Mouse (Mus musculus) lung, postnatal 0 days (tissue): ENCODE data around the gene Usp3. TPM values are rescaled to one million over a fixed set of nuclear protein-coding genes. Genes with fewer than 3 reads are reported as not detected.

Source experiments
- ATAC-seq: fragments of 200-750 bp; cut with Nextera tagmentation; 2 replicates; pipeline ENCODE4 v1.8.0; 2017; ENCODE audit warnings: moderate library complexity
- DNase-seq: peaks from one replicate; pipeline ENCODE4 v3.0.0-alpha.2; 2016; ENCODE audit warnings: low spot score
- H3K27ac ChIP-seq: fragments of 300-500 bp; sonication (generic); 2 replicates; pipeline ENCODE4 v1.5.1; 2014; ENCODE audit warnings: antibody characterized with exemption, mild to moderate bottlenecking, low read length, mixed read lengths
- H3K27me3 ChIP-seq: fragments of 300-500 bp; sonication (generic); replicated peaks from 2 replicates; pipeline ENCODE4 v1.6.1; 2014; ENCODE audit warnings: low read length, mixed read lengths; ENCODE audit not compliant: insufficient read depth
- H3K36me3 ChIP-seq: fragments of 300-500 bp; sonication (generic); 2 replicates; pipeline ENCODE4 v1.6.1; 2014; ENCODE audit warnings: low read length, mixed read lengths; ENCODE audit not compliant: insufficient read depth
- H3K4me1 ChIP-seq: fragments of 300-500 bp; sonication (generic); 2 replicates; pipeline ENCODE4 v1.6.1; 2014; ENCODE audit warnings: antibody characterized with exemption, low read depth, low read length, mixed read lengths; ENCODE audit not compliant: insufficient read depth
- H3K4me2 ChIP-seq: fragments of 300-500 bp; sonication (generic); replicated peaks from 2 replicates; pipeline ENCODE4 v1.6.1; 2014; ENCODE audit warnings: low read depth, mild to moderate bottlenecking, low read length, moderate library complexity, mixed read lengths
- H3K4me3 ChIP-seq: fragments of 300-500 bp; sonication (generic); 2 replicates; pipeline ENCODE4 v1.5.1; 2014; ENCODE audit warnings: low read depth, low read length
- H3K9ac ChIP-seq: fragments of 300-500 bp; sonication (generic); replicated peaks from 2 replicates; pipeline ENCODE4 v1.6.1; 2014; ENCODE audit warnings: low read depth, mild to moderate bottlenecking
- H3K9me3 ChIP-seq: fragments of 300-500 bp; sonication (generic); 2 replicates; pipeline ENCODE4 v1.6.1; 2016; ENCODE audit warnings: low read length, mixed read lengths
- CTCF ChIP-seq: IDR thresholded peaks from 2 replicates; pipeline ENCODE4 v1.5.1; 2016; ENCODE audit warnings: antibody characterized with exemption, mild to moderate bottlenecking
- EP300 ChIP-seq: IDR thresholded peaks from 2 replicates; pipeline ENCODE4 v1.6.1; 2016; ENCODE audit warnings: antibody characterized with exemption, mild to moderate bottlenecking, control low read depth
- WGBS: fragments of 180-500 bp; shearing (Covaris S2); extraction: QIAGEN DNeasy Blood & Tissue Kit; methylation state at CpG from one replicate; pipeline ENCODE4 v1.1.7; 2014; 5-methylcytosine and 5-hydroxymethylcytosine counted together
- polyA plus RNA-seq: library from polyadenylated mRNA; unstranded; fragments of >200 nt; fragmentation: Nextera tagmentation; extraction: Ambion mirVana; gene quantifications from 2 replicates; pipeline ENCODE4 v1.2.1, GENCODE M21; 2015

The Usp3 gene
- polyA plus RNA-seq, 1 experiment from 2014 or later, result 45.9 TPM

DNA sequence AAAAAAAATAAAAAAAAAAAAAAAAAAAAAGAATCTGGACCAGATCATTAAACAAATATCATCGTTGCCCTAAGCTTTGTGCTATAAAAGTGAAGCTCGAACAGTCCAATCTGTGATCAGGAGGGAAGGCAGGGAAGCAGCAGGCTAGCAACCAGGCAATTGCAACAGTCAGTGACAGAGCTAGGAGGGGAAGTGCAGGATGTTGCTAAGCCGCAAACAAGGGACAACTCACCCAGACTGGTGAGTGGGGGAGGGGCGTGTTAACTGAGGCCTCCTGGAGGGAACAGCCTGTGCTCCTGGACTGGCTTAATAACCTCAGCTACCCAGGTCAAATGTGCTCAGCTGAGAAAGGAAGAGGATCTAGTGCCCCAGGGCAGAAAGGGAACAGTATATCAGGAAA, 6.6 kb upstream of the Usp3 start:
- Histone ChIP-seq H3K27me3 (no peaks in the 10 kb centered on the region), H3K4me2 (no peak overlapping the region), H3K4me1 (no peaks in the 10 kb centered on the region), H3K4me3 (no peak overlapping the region), H3K9ac (no peak overlapping the region), H3K9me3 (no peaks in the 10 kb centered on the region), H3K36me3 (no peaks in the 10 kb centered on the region), H3K27ac (no peak overlapping the region)
- ATAC-seq, result peak; percentile 68
- 25% methylated on average over 4 of the region's 4 CpGs for WGBS
- TF ChIP-seq CTCF (no peak), EP300 (no peak)
- peak; percentile 74 for DNase-seq

DNA sequence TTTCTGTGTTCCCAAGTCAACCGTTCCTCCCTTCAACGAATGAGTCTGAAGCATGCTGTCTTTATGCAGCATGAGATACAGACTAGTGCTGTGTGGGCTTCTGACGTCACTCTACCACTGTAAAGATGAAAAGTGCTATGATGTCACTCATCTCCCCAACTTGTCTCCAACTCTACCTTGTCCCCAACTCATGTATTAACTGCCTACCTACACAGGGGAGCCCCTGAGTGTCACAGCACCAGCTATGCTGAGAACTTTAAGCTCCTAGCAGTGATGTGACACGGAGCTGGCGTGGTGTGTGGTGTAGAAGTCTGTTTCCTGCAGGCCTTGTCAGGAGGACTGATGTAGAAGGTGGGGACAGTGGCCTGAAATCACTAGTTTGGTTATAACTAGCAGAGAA, 5.7 kb upstream of the Usp3 start:
- no peak overlapping the region for H3K4me3 ChIP-seq
- H3K9ac ChIP-seq, result no peak overlapping the region
- peaks cover 7% of the 10 kb centered on the region; the same call in 1 of the 2 replicates for H3K4me1 ChIP-seq
- no peak overlapping the region for H3K4me2 ChIP-seq
- WGBS, result 59% methylated on average over 5 of the region's 5 CpGs
- no peaks in the 10 kb centered on the region for H3K27me3 ChIP-seq
- TF ChIP-seq CTCF (no peak), EP300 (no peak)
- H3K27ac ChIP-seq, result no peak overlapping the region
- no peaks in the 10 kb centered on the region for H3K9me3 ChIP-seq
- DNase-seq (no peak), ATAC-seq (no peak)
- no peaks in the 10 kb centered on the region for H3K36me3 ChIP-seq

DNA sequence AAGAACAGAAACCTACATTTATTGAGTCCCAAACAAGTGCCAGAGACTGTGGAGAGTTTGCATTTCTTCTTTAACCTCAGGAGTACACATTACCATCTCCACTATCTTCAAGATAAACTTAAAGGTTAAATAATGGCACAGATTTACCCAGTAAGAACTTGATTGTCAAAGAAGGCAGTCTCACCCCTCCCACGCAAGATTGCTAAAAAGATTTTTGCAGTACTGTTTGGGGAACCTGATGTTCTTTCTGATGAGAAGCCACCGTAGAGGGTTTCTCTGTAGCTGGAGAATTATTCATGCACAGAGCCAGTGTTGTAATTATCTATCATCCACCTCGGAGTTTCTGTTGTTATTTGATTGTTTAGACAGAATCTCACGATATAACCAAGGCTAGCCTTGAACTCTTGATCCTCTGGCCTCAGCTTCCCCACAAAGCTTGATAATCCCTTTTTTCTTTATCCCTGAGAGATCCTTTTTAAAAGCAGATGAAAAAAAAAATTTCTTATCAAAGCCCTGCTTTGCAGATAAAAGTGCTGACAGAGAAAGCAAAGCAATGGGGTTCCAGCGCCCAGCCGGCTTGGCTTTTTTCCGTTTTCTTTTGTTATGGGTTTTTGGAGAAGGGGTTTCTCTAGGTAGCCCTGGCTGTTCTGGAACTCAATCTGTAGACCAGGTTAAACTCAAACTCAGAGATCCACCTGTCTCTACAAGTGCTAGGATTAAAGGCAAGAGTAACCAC, 4.7 kb upstream of the Usp3 start:
- no peak overlapping the region for H3K9ac ChIP-seq
- H3K27ac ChIP-seq, result no peak overlapping the region
- no peaks in the 10 kb centered on the region for H3K36me3 ChIP-seq
- no peaks in the 10 kb centered on the region for H3K27me3 ChIP-seq
- 43% methylated on average over 7 of the region's 7 CpGs for WGBS
- TF ChIP-seq CTCF (no peak), EP300 (no peak)
- no peak overlapping the region for H3K4me3 ChIP-seq
- ATAC-seq (no peak), DNase-seq (no peak)
- peaks cover 7% of the 10 kb centered on the region; the same call in 1 of the 2 replicates for H3K4me1 ChIP-seq
- H3K4me2 ChIP-seq, result no peak overlapping the region
- no peaks in the 10 kb centered on the region for H3K9me3 ChIP-seq

DNA sequence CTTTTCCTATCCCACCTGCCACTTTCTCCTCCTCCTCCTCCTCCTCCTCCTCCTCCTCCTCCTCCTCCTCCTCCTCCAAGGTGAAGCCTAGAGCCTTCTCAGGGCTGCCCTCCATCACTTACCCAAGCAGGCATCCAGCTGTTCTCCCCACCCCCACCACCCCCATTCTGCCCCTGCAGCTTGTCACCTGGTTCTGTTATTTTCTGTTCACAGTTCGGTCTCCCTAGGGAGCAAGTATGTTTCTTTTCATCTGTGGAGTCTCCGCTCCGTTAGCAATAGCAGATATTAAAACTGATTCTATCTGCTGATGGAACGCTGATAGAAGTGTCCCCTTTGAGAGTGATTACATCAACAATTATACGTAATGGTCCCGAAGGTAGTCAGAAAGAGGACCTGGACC, 4.1 kb upstream of the Usp3 start:
- H3K9me3 ChIP-seq, result no peaks in the 10 kb centered on the region
- WGBS, result 38% methylated on average over 6 of the region's 6 CpGs
- TF ChIP-seq EP300, result no peak
- no peak for TF ChIP-seq CTCF

DNA sequence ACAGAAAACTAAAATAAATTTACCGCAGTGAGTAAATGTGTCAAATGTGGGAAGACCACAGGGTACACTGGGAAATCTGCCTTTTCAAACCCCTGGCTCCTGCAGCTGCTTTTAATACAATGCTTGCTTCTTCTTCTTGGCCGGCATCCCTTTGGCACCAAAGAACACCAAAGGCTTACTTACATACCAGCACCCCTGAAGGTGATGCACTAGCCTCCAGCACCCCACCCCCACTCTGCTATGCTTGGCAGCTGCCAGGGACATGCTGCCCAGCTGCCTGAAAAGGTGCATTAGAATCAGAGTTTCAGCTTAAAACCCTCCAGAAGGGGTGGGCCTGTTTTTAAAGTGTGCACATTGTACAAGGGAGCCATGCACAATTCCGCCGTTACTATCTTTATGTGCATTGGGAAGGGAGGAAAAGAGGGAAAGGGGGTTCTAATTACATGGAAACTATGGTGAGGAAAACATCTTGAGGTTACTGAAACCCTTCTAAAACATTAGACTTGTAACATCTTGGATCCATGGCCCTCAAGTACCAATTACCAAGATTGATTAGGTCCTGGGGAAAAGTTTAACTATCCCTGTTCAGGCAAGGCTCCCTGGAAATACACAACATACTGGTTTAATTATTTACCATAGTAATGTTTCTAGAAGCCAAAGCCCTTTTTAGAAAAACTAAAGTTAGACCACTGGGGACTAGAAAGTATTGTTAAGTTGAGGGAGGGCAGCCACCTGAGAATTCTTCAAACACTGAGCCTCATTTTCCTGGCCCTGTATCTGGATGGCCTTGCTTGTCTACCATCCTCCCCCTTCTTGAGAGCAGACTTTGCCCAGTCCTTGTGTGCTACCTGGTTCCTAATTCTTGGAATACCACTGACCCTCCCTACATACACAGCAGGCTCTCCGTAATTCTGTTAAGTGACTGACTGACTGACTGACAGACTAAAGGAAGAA, 3.1 kb upstream of the Usp3 start:
- Histone ChIP-seq H3K9me3 (no peaks in the 10 kb centered on the region), H3K27me3 (no peaks in the 10 kb centered on the region), H3K27ac (0 out of 2 replicates have a peak overlapping the region, but pooled peaks have one; percentile 20), H3K4me1 (peaks cover 13% of the 10 kb centered on the region; the same call in 1 of the 2 replicates), H3K4me3 (no peak overlapping the region), H3K4me2 (no peak overlapping the region), H3K36me3 (no peaks in the 10 kb centered on the region), H3K9ac (no peak overlapping the region)
- TF ChIP-seq EP300, result no peak
- no peak for TF ChIP-seq CTCF
- 55% methylated on average over 5 of the region's 5 CpGs for WGBS
- ATAC-seq (no peak), DNase-seq (no peak)

More for the DNA sequence above, 4.1 kb upstream of the Usp3 start:
- no peak for DNase-seq
- Histone ChIP-seq H3K9ac (no peak overlapping the region), H3K4me3 (no peak overlapping the region), H3K27me3 (no peaks in the 10 kb centered on the region), H3K4me1 (peaks cover 7% of the 10 kb centered on the region; the same call in 1 of the 2 replicates), H3K4me2 (no peak overlapping the region), H3K27ac (no peak overlapping the region), H3K36me3 (no peaks in the 10 kb centered on the region)
- no peak for ATAC-seq

DNA sequence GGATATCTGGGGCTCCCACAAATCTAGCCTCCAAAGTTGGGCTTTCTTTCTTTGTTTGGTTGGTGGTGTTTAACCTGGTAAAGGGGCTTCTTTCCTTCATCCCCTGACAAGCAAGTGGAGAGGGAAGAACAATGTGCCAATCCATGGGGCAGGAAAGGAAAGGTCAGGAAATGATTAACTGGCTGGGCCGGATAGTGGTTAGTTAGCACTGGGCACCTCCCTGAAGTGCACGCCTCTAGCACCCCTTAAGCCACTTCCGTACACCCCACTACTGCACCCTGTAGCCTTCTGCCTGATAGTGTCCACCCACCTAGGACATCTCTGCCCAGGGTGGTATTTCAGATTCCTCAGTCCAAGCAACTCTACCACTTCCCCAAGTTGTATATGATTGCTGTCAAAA, 1.1 kb upstream of the Usp3 start:
- no peak for TF ChIP-seq CTCF
- peak overlapping the region; percentile 97 for H3K27ac ChIP-seq
- peak; percentile 57 for DNase-seq
- no peaks in the 10 kb centered on the region for H3K9me3 ChIP-seq
- 30% methylated on average over 3 of the region's 3 CpGs for WGBS
- H3K27me3 ChIP-seq, result no peaks in the 10 kb centered on the region
- peak overlapping the region; percentile 73 for H3K4me2 ChIP-seq
- peak overlapping the region; percentile 94; the same call in 1 of the 2 replicates for H3K4me3 ChIP-seq
- H3K36me3 ChIP-seq, result no peaks in the 10 kb centered on the region
- ATAC-seq, result no peak
- peaks cover 16% of the 10 kb centered on the region; the same call in 1 of the 2 replicates for H3K4me1 ChIP-seq
- peak overlapping the region; percentile 27; the same call in 1 of the 2 replicates for H3K9ac ChIP-seq
